Mouse (Mus musculus): Measurements from ENCODE around the gene Aqr. TPM values are rescaled to one million over a fixed set of nuclear protein-coding genes. Genes with fewer than 3 reads are reported as not detected.

Aqr gene
- polyA plus RNA-seq, 1 experiment from 2014 or later: 45.1 TPM

DNA sequence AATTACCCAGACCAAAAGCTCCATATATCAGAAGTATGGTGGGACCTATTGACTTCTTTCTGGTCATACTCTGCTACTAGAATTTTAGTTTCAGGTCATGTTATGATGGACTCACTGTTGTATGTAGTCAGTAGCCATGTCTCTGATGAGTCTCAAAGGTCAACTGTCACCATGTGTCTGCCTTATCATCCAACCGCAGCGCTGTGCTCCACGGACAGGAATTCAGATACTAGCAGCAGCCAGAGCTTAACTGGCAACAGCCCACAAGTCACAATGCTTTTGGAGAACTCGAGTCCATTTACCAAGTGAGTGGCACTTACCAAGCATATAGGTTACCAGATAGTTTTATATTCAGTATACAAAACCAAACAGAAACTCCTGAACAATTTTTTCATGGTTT lies 89.2 kb downstream of the Aqr start:
- Histone ChIP-seq H3K9ac (no peak overlapping the region), H3K4me1 (peaks cover 4% of the 10 kb centered on the region; the same call in 1 of the 2 replicates), H3K9me3 (no peaks in the 10 kb centered on the region), H3K27ac (no peak overlapping the region), H3K27me3 (no peaks in the 10 kb centered on the region), H3K4me3 (no peak overlapping the region), H3K36me3 (peaks cover 38% of the 10 kb centered on the region), H3K4me2 (replicated peaks) (no peak overlapping the region)
- no peak for ATAC-seq (ENCODE audit: low FRiP score, low read depth)
- WGBS: 93% methylated on average over 4 of the region's 4 CpGs

DNA sequence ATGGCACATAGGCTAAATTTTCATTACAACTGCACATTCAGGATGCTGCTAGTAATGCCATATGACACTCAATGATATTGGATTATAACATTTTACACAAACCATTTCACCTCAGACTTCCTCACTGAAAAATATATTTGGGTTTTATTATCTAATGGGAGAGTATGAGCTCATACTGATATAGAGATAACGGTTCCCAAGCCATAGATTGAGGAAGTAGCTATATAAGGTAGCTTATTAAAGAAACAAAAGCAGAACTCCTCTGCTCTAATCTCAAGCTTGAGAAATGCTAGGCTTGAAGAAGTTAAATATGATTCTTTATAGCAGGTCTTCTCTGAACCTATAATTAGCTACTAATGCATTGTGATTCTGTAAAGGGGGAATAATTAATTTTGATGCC lies 90.3 kb downstream of the Aqr start:
- Histone ChIP-seq H3K4me2 (replicated peaks) (no peak overlapping the region), H3K9me3 (no peaks in the 10 kb centered on the region), H3K9ac (no peak overlapping the region), H3K27ac (no peak overlapping the region), H3K4me3 (no peak overlapping the region), H3K27me3 (no peaks in the 10 kb centered on the region), H3K36me3 (peaks cover 29% of the 10 kb centered on the region), H3K4me1 (peaks cover 4% of the 10 kb centered on the region; the same call in 1 of the 2 replicates)
- WGBS: 89% methylated on average over 1 of the region's 1 CpGs
- ATAC-seq (ENCODE audit: low FRiP score, low read depth): no peak

DNA sequence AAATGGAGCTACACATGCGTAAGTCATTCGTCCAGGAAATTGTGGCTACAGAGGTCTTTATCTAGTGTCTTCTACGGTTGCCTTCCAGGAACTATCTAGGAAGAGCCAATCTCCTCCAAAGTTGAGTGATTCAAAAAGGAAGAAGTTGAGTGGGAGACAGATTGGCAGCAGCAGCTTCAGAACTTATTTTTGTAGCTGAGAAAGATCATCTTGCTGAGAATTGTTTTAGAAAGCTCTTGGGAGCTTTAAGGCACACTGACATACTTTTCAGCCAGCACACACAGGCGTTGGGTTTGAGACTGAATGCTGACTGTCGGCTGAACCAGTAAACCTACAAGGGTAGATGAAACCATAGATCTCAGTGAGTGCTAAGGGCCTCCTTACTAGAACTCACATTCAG lies 91.5 kb downstream of the Aqr start:
- Histone ChIP-seq H3K9ac (no peak overlapping the region), H3K4me3 (no peak overlapping the region), H3K4me1 (peaks cover under 1% of the 10 kb centered on the region; the same call in 1 of the 2 replicates), H3K4me2 (replicated peaks) (no peak overlapping the region), H3K27me3 (no peaks in the 10 kb centered on the region), H3K36me3 (peaks cover 19% of the 10 kb centered on the region), H3K9me3 (no peaks in the 10 kb centered on the region), H3K27ac (no peak overlapping the region)
- WGBS: 82% methylated on average over 5 of the region's 5 CpGs
- no peak for ATAC-seq (ENCODE audit: low FRiP score, low read depth)

DNA sequence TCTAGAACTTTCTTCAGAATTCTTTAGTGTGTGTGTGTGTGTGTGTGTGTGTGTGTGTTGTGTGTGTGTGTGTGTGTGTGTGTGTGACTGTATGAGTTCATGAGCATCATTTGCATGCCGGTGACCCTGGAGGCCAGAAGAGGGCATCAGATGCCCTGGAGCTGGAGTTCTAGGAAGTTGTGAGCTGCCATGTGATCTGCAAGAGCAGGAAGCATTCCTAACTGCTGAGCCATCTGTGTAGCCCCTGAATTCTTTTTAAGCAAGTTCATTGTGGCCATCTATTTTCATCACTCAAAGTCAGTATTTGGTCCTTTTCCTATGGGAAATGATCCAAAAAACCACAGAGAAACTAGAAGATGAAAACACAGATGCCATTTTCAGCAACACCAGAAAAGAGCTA lies 92.1 kb downstream of the Aqr start:
- H3K27ac ChIP-seq: no peak overlapping the region
- H3K4me2 ChIP-seq (replicated peaks): no peak overlapping the region
- no peaks in the 10 kb centered on the region for H3K4me1 ChIP-seq
- WGBS: 93% methylated on average over 1 of the region's 1 CpGs
- no peak overlapping the region for H3K9ac ChIP-seq
- ATAC-seq (ENCODE audit: low FRiP score, low read depth): no peak
- H3K27me3 ChIP-seq: no peaks in the 10 kb centered on the region
- no peak overlapping the region for H3K4me3 ChIP-seq
- peaks cover 12% of the 10 kb centered on the region for H3K36me3 ChIP-seq
- H3K9me3 ChIP-seq: no peaks in the 10 kb centered on the region

DNA sequence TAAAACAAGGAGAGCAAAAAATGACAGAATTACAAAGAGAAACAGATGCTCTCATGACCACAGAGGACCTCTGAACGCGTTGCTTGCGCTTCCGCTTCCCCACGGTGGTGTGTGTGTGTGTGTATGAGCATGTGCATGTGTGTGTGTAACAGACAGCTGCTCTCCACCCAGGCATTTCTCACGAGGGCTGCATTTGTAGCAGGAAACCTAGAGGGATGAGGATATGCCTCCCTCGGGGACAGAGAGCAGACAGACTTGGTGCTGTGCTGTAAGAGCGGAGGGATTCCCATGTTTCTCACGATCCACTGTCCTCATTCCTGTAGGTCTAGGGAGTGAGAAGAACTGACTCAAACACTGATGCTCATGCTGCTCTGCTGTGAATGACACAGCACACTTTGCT lies 93.2 kb downstream of the Aqr start:
- 77% methylated on average over 9 of the region's 9 CpGs for WGBS
- no peak for ATAC-seq (ENCODE audit: low FRiP score, low read depth)
- no peak overlapping the region for H3K4me3 ChIP-seq
- peaks cover 2% of the 10 kb centered on the region for H3K36me3 ChIP-seq
- no peaks in the 10 kb centered on the region for H3K4me1 ChIP-seq
- no peak overlapping the region for H3K9ac ChIP-seq
- H3K27me3 ChIP-seq: no peaks in the 10 kb centered on the region
- no peak overlapping the region for H3K4me2 ChIP-seq (replicated peaks)
- no peaks in the 10 kb centered on the region for H3K9me3 ChIP-seq
- H3K27ac ChIP-seq: no peak overlapping the region

DNA sequence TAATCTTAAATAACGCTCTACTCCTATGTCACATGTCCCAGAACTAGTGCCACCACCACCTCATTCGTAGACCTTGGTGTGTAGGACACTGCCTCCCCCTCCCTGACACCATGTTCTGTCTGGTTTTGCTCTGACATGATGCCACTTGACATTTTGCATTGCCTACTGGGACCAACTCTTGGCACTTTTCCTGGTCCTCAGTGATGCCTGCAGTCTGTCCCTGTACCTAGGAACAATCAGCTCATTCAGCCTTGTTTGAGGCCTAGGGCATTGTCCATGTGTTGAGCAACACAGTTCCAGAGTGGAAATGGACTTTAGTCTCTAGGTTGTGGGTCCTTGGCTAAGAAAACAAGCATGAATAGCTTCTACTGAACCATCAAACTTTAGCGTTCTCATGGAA lies 97.0 kb downstream of the Aqr start:
- Histone ChIP-seq H3K27me3 (no peaks in the 10 kb centered on the region), H3K4me3 (no peak overlapping the region), H3K4me1 (no peaks in the 10 kb centered on the region), H3K4me2 (replicated peaks) (no peak overlapping the region), H3K9ac (no peak overlapping the region), H3K27ac (no peak overlapping the region), H3K9me3 (no peaks in the 10 kb centered on the region), H3K36me3 (no peaks in the 10 kb centered on the region)
- no peak for ATAC-seq (ENCODE audit: low FRiP score, low read depth)
- 89% methylated on average over 3 of the region's 3 CpGs for WGBS

DNA sequence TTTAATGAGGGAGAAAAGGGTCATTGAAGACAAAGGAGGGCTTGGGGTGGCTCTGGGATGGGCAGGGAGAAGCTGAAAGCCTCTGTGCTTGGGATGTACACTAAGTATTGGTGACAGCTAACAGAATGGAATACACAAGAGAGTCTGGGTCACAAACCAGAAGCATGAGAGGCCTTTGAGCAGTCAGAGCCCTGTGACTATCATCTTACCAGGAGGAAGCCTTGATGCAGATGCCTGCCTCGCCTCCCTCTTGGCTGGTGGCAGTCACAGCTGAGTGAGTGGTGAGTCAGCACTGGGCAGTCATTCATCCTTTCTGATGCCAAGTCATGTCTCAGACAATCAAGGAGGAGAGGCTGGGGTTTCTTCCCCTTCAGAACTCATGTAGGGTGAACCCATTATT lies 99.6 kb downstream of the Aqr start:
- Histone ChIP-seq H3K9ac (no peak overlapping the region), H3K36me3 (no peaks in the 10 kb centered on the region), H3K4me3 (no peak overlapping the region), H3K4me2 (replicated peaks) (no peak overlapping the region), H3K27ac (no peak overlapping the region), H3K27me3 (no peaks in the 10 kb centered on the region), H3K4me1 (no peaks in the 10 kb centered on the region), H3K9me3 (no peaks in the 10 kb centered on the region)
- WGBS: 70% methylated on average over 1 of the region's 1 CpGs
- ATAC-seq (ENCODE audit: low FRiP score, low read depth): no peak

DNA sequence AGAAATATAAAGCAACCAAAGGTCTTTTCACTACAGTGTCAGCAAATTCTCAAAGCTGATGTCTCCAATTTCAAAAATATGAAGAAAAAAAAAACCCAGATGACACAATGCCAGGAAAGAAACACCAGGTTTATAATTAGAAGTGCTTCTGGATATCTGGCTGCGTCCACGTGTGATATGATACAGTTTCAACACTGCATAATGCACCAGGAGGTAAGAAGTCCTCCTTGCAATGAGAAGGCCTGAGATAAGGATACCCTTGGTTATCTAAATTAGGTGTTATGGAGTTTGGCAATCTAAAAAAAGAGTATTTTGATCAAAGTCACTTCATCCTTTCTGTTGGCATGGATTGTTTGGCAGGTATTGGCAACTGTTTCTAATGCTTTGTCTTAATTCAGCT lies 114.9 kb downstream of the Aqr start:
- no peaks in the 10 kb centered on the region for H3K27me3 ChIP-seq
- no peaks in the 10 kb centered on the region for H3K4me1 ChIP-seq
- no peaks in the 10 kb centered on the region for H3K36me3 ChIP-seq
- H3K27ac ChIP-seq: no peak overlapping the region
- no peak overlapping the region for H3K4me2 ChIP-seq (replicated peaks)
- H3K9ac ChIP-seq: no peak overlapping the region
- no peak for ATAC-seq (ENCODE audit: low FRiP score, low read depth)
- 82% methylated on average over 2 of the region's 2 CpGs for WGBS
- H3K9me3 ChIP-seq: no peaks in the 10 kb centered on the region
- no peak overlapping the region for H3K4me3 ChIP-seq

DNA sequence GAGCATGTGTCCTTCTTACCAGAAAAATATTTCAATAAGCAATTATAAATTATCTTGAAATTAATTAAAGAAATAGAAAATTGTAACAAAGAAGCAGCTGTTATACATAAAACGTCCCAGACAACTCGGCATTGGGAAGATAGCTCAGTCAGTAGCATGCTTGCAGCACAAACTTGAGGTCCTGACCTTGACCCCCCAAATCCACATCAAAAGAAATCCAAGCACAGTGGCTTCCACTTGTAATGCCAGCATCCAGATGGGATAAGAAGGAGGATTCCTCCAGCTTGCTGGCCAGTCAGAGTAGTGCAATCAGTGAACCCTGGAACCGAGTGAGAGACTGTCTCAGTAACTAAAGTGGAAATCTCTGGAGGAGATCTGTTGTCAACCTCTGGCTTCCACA lies 120.6 kb downstream of the Aqr start:
- ATAC-seq (ENCODE audit: low FRiP score, low read depth): no peak
- H3K27ac ChIP-seq: no peak overlapping the region
- H3K9ac ChIP-seq: no peak overlapping the region
- no peaks in the 10 kb centered on the region for H3K4me1 ChIP-seq
- 71% methylated on average over 3 of the region's 3 CpGs for WGBS
- no peaks in the 10 kb centered on the region for H3K27me3 ChIP-seq
- no peaks in the 10 kb centered on the region for H3K36me3 ChIP-seq
- no peak overlapping the region for H3K4me2 ChIP-seq (replicated peaks)
- no peaks in the 10 kb centered on the region for H3K9me3 ChIP-seq
- no peak overlapping the region for H3K4me3 ChIP-seq

DNA sequence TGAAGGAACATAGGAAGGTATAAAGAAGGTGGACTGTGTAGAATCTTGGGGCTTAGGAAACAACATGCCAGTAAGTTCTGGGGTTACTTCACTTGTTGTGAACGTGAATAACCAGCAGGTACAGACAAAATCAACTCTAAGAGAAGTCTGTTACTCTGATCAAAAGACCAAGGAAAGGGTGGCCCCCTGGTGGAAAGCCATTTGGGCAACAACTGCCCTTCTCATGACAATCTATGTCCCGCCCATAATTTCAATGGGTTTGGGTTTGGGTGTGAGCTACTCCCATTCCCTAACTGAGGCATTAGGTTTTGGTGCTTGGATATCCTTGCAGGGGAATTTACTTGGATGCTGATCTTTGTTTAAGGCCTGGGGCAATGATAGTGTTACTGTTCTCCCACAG lies 122.8 kb downstream of the Aqr start:
- Histone ChIP-seq H3K4me3 (no peak overlapping the region), H3K27ac (no peak overlapping the region), H3K9me3 (no peaks in the 10 kb centered on the region), H3K4me1 (no peaks in the 10 kb centered on the region), H3K36me3 (no peaks in the 10 kb centered on the region), H3K9ac (no peak overlapping the region), H3K27me3 (no peaks in the 10 kb centered on the region), H3K4me2 (replicated peaks) (no peak overlapping the region)
- no peak for ATAC-seq (ENCODE audit: low FRiP score, low read depth)
- 57% methylated on average over 2 of the region's 2 CpGs for WGBS

DNA sequence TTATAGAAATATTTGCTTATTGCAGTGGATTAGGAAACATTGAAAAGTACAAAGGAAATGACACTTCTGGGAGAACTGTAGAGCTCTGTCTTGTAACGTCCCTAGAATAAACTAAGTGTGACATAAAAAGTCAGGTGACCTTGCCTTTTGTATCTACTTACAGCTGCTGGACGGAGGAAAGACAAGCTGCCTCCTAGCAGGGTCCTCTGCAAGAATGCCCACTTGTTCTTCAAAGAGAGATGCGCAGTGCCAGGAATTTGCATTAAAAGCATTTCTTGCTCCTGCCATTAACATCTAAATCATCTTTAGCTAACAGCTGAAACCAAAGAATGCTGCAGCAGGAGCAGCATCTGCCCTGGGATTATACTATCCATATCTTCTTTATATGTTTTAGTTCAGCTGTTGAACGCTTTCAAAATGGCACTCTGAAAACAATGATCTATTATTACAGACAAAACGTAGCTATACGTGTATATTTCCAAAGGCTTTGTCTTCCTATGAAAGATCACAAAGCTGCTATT lies 126.7 kb downstream of the Aqr start:
- WGBS: 54% methylated on average over 6 of the region's 6 CpGs
- no peak overlapping the region for H3K4me2 ChIP-seq (replicated peaks)
- H3K4me3 ChIP-seq: no peak overlapping the region
- no peaks in the 10 kb centered on the region for H3K36me3 ChIP-seq
- H3K9ac ChIP-seq: no peak overlapping the region
- ATAC-seq (ENCODE audit: low FRiP score, low read depth): no peak; the same call in 1 of the 2 replicates
- 0 out of 2 replicates have a peak, but pooled peaks cover 5% of the 10 kb centered on the region for H3K27me3 ChIP-seq
- H3K4me1 ChIP-seq: peaks cover 9% of the 10 kb centered on the region
- no peaks in the 10 kb centered on the region for H3K9me3 ChIP-seq
- H3K27ac ChIP-seq: no peak overlapping the region

DNA sequence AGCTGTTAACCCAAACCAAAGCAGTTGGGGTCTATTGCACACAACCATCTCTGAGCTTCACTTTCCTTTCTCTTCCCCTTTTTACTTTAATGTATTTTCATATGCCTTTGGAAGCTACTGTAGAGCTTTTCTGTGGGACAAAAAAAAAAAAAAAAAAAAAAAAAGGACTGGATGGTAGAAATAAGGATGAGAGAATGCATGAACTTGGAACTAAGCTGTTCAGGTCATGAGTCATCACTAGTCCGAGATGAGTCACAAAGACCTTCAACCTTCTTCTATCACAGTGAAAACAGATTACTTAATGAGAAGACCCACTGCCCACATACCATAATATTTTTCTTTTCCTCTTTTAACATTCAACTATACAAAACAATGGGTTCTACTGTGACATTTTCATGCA lies 127.2 kb downstream of the Aqr start:
- 75% methylated on average over 1 of the region's 1 CpGs for WGBS
- no peak overlapping the region for H3K4me3 ChIP-seq
- ATAC-seq (ENCODE audit: low FRiP score, low read depth): no peak
- H3K27ac ChIP-seq: no peak overlapping the region
- peaks cover 9% of the 10 kb centered on the region for H3K4me1 ChIP-seq
- H3K9me3 ChIP-seq: no peaks in the 10 kb centered on the region
- H3K27me3 ChIP-seq: 0 out of 2 replicates have a peak, but pooled peaks cover 5% of the 10 kb centered on the region
- H3K36me3 ChIP-seq: no peaks in the 10 kb centered on the region
- no peak overlapping the region for H3K4me2 ChIP-seq (replicated peaks)
- H3K9ac ChIP-seq: no peak overlapping the region

DNA sequence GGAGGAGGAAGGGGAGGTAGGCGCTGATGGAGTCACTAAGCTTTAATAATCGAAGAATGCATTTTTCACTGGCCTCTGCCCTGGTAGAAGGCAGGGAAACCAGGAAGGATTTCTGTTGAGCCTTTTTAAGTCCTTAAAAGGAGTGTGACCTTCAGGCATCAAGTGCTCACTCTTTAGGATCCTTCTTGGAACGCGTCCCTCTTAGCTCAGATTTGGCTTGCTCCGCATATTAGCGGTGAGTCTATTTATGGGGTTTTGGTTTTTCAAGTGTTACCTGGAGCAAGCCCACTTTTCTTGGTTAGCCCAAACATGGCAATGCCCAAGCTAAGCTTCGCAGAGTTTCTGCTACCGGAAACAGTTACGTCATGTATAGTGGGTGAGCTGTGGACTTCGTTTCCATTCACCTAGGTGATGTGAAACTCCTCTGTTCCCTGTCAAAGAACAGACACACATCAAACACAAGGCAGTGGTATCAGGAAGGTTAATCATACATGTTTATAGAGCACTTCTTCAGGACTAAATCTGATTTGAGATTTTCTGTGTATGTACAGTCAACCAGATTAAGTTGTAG lies 128.5 kb downstream of the Aqr start:
- no peak for ATAC-seq (ENCODE audit: low FRiP score, low read depth)
- Histone ChIP-seq H3K36me3 (no peaks in the 10 kb centered on the region), H3K27ac (no peak overlapping the region), H3K9ac (no peak overlapping the region), H3K9me3 (no peaks in the 10 kb centered on the region), H3K4me2 (replicated peaks) (no peak overlapping the region), H3K4me1 (peaks cover 9% of the 10 kb centered on the region), H3K4me3 (no peak overlapping the region), H3K27me3 (0 out of 2 replicates have a peak, but pooled peaks cover 5% of the 10 kb centered on the region)
- WGBS: 90% methylated on average over 10 of the region's 10 CpGs

Measured in limb, embryonic 13.5 days (tissue).